Mouse (Mus musculus): ENCODE measurements around the gene Tnk2. TPM values are rescaled to one million over a fixed set of nuclear protein-coding genes. Genes with fewer than 3 reads are reported as not detected.
A peak's percentile ranks its signal among the peaks of the same experiment; 100 is the strongest.

The Tnk2 gene
- polyA plus RNA-seq, 1 experiment from 2014 or later, result 12.0 TPM

DNA sequence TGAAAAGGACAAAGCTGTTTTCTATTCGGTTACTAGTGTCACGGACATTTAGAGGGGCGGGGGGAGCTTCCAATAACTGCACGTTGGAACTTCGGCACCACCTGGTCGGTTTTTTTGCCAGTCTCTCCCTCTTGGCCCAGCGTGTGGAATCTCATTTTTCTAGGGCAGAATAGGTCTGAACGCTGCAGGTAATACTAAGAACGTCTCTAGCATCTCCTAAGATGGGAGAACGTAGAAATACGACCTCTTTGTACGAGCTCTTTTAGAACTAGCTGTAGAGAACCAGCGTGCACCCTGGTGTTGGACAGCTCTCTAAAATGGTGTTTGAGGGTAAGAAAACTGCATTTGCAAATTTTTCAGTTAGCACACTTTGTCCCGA lies 34.3 kb upstream of the Tnk2 start:
- Histone ChIP-seq H3K4me3 (replicated peaks) (peak overlapping the region; percentile 81), H3K4me2 (peak overlapping the region; percentile 78), H3K36me3 (peaks cover 4% of the 10 kb centered on the region; the same call in 1 of the 2 replicates), H3K27ac (peak overlapping the region; percentile 93), H3K9me3 (no peaks in the 10 kb centered on the region), H3K9ac (replicated peaks) (peak overlapping the region; percentile 78), H3K4me1 (replicated peaks) (peaks cover 12% of the 10 kb centered on the region), H3K27me3 (no peaks in the 10 kb centered on the region)
- no peak for ATAC-seq (ENCODE audit: insufficient number of reproducible peaks, insufficient read depth, low FRiP score, low TSS enrichment, low read depth)
- under 1% methylated on average over 14 of the region's 14 CpGs for WGBS

DNA sequence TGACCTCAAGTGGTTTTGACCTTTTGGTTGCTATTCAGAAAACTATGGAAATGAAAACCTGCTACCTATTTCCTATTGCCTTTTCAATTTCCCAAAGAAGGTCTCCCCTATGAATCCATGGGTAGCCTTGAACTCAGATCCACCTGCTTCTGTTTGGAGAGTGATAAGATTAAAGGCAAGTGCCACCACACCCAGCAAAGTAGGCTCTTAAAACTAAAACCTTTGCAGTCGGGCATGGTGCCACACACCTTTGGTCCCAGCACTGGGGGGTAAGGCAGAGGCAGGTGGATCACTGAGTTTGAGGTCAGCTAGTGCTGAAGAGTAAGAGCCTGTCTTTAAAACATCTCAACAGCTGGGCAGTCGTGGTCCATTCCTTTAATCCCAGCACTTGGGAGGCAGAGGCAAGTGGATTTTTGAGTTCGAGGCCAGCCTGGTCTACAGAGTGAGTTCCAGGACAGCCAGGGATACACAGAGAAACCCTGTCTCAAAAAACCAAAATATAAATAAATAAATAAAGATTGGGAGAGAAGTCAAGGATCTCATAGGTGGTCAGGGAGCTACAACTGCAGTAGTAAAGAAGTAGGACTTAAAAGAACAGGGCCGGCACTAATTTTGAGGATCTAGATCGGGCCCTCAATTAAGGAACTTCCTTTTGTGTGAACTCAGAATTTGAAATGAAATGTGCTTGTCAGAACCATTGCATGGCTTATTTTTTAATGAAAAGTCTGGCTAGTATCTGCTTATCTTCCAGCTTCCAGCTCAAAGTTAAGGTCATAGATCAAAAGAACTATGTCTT lies 33.0 kb upstream of the Tnk2 start:
- H3K4me1 ChIP-seq (replicated peaks), result peaks cover 12% of the 10 kb centered on the region
- peaks cover 16% of the 10 kb centered on the region for H3K36me3 ChIP-seq
- no peak overlapping the region for H3K27ac ChIP-seq
- ATAC-seq (ENCODE audit: insufficient number of reproducible peaks, insufficient read depth, low FRiP score, low TSS enrichment, low read depth), result no peak
- WGBS, result 79% methylated on average over 5 of the region's 5 CpGs
- H3K4me3 ChIP-seq (replicated peaks), result 0 out of 2 replicates have a peak overlapping the region, but pooled peaks have one; percentile 81
- no peaks in the 10 kb centered on the region for H3K27me3 ChIP-seq
- H3K9ac ChIP-seq (replicated peaks), result no peak overlapping the region
- H3K9me3 ChIP-seq, result no peaks in the 10 kb centered on the region
- peak overlapping the region; percentile 78 for H3K4me2 ChIP-seq

GRCm38 (mm10) chr16:32612052-32612451 lies 31.6 kb upstream of the Tnk2 start:
- Histone ChIP-seq H3K9ac (replicated peaks) (no peak overlapping the region), H3K4me1 (replicated peaks) (peaks cover 12% of the 10 kb centered on the region), H3K4me2 (no peak overlapping the region), H3K4me3 (replicated peaks) (no peak overlapping the region), H3K9me3 (no peaks in the 10 kb centered on the region), H3K36me3 (peaks cover 27% of the 10 kb centered on the region), H3K27ac (no peak overlapping the region), H3K27me3 (no peaks in the 10 kb centered on the region)
- WGBS, result 88% methylated on average over 1 of the region's 1 CpGs
- ATAC-seq (ENCODE audit: insufficient number of reproducible peaks, insufficient read depth, low FRiP score, low TSS enrichment, low read depth), result no peak

DNA sequence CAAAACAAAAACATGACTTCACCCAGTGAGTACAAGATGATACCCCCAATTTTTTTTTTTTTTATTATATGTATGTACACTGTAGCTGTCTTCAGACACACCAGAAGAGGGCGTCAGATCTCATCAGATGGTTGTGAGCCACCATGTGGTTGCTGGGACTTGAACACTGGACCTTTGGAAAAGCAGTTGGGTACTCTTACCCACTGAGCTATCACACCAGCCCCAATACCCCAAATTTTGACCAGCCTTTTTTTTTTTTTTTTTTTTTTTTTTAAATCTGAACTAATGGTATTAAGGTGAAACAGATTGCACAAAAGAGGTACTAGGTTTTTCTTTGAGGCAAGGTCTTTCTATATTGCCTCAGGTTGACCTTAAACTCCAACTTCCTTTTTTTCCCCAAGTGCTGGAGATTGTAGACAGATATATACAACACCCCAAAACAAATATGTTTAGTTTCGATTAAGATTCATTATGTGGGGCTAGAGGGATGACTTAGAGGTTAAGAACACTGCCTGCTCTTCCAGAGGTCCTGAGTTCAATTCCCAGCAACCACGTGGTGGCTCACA lies 30.3 kb upstream of the Tnk2 start:
- H3K27ac ChIP-seq, result no peak overlapping the region
- H3K9ac ChIP-seq (replicated peaks), result no peak overlapping the region
- no peaks in the 10 kb centered on the region for H3K27me3 ChIP-seq
- WGBS, result 85% methylated on average over 3 of the region's 3 CpGs
- no peak for ATAC-seq (ENCODE audit: insufficient number of reproducible peaks, insufficient read depth, low FRiP score, low TSS enrichment, low read depth)
- H3K9me3 ChIP-seq, result no peaks in the 10 kb centered on the region
- peaks cover 12% of the 10 kb centered on the region for H3K4me1 ChIP-seq (replicated peaks)
- H3K36me3 ChIP-seq, result peaks cover 37% of the 10 kb centered on the region
- no peak overlapping the region for H3K4me2 ChIP-seq
- no peak overlapping the region for H3K4me3 ChIP-seq (replicated peaks)

- Histone ChIP-seq H3K4me1 (replicated peaks) (peaks cover 12% of the 10 kb centered on the region), H3K9ac (replicated peaks) (no peak overlapping the region), H3K27ac (no peak overlapping the region), H3K36me3 (peaks cover 44% of the 10 kb centered on the region), H3K4me2 (no peak overlapping the region), H3K4me3 (replicated peaks) (no peak overlapping the region), H3K9me3 (no peaks in the 10 kb centered on the region), H3K27me3 (no peaks in the 10 kb centered on the region)
- ATAC-seq (ENCODE audit: insufficient number of reproducible peaks, insufficient read depth, low FRiP score, low TSS enrichment, low read depth), result no peak
- 67% methylated on average over 4 of the region's 4 CpGs for WGBS
These were observed 29.6 kb upstream of the Tnk2 start for GRCm38 (mm10) chr16:32614047-32614446.

- H3K27ac ChIP-seq, result no peak overlapping the region
- peaks cover 86% of the 10 kb centered on the region for H3K36me3 ChIP-seq
- H3K4me1 ChIP-seq (replicated peaks), result no peaks in the 10 kb centered on the region
- H3K9me3 ChIP-seq, result no peaks in the 10 kb centered on the region
- no peak overlapping the region for H3K9ac ChIP-seq (replicated peaks)
- 96% methylated on average over 1 of the region's 1 CpGs for WGBS
- H3K27me3 ChIP-seq, result no peaks in the 10 kb centered on the region
- no peak overlapping the region for H3K4me2 ChIP-seq
- ATAC-seq (ENCODE audit: insufficient number of reproducible peaks, insufficient read depth, low FRiP score, low TSS enrichment, low read depth), result no peak
- no peak overlapping the region for H3K4me3 ChIP-seq (replicated peaks)
These were observed 24.7 kb upstream of the Tnk2 start for GRCm38 (mm10) chr16:32618946-32619345.

- Histone ChIP-seq H3K9ac (replicated peaks) (no peak overlapping the region), H3K4me1 (replicated peaks) (no peaks in the 10 kb centered on the region), H3K9me3 (no peaks in the 10 kb centered on the region), H3K4me3 (replicated peaks) (no peak overlapping the region), H3K27ac (no peak overlapping the region), H3K27me3 (no peaks in the 10 kb centered on the region), H3K36me3 (peaks cover 87% of the 10 kb centered on the region), H3K4me2 (no peak overlapping the region)
- WGBS, result 91% methylated on average over 8 of the region's 8 CpGs
- no peak for ATAC-seq (ENCODE audit: insufficient number of reproducible peaks, insufficient read depth, low FRiP score, low TSS enrichment, low read depth)
These were observed 15.5 kb upstream of the Tnk2 start for GRCm38 (mm10) chr16:32628140-32628539.

DNA sequence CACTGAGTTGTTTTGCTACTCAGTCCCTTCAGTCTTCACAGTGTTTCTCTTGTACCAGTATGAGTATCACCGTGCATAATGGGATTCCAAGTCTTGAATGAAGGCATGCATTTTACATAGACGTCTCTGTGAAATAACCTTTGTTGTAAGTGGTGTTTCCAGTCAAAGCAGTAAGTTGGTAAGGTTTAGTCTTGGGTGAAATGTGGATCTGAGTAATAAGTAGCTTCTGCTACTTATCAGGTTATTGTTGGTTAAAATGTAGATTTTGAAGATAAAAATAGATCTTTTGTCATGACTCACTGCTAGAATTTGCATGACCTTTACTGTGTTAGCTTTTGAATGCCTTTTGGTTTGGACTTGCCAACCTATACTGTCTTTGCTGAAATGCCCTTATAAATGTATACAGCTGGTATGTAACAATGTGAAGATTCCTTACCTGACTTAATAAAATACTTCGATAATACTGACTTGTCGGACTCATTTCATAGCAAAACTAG lies 11.3 kb upstream of the Tnk2 start:
- Histone ChIP-seq H3K27ac (no peak overlapping the region), H3K4me3 (replicated peaks) (no peak overlapping the region)
- no peak for ATAC-seq (ENCODE audit: insufficient number of reproducible peaks, insufficient read depth, low FRiP score, low TSS enrichment, low read depth)

DNA sequence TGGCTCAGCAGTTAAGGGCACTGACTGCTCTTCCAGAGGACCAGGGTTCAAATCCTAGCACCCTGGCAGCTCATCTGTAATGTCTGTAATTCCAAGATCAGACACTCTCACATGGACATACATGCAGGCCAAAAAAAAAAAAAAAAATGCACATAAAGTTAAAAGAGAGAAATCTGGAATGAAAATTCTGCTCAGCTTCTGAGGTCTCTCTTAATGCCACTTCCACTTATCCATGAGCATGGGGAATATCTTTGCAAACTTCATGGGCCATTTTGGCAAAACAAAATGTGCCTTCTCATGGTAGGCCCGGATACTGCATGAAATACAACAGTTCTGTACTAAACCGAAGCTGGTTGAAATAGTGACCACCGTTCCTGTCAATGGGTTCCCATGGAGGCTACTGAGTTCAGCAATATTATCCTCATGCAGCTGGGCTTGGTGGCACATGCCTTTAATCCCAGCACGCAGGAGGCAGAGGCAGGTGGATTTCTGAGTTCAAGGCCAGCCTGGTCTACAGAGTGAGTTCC lies 10.1 kb upstream of the Tnk2 start:
- no peak overlapping the region for H3K4me2 ChIP-seq
- H3K9ac ChIP-seq (replicated peaks), result no peak overlapping the region
- no peak overlapping the region for H3K4me3 ChIP-seq (replicated peaks)
- no peaks in the 10 kb centered on the region for H3K27me3 ChIP-seq
- WGBS, result 90% methylated on average over 4 of the region's 4 CpGs
- 0 out of 2 replicates have a peak, but pooled peaks cover 2% of the 10 kb centered on the region for H3K4me1 ChIP-seq (replicated peaks)
- H3K27ac ChIP-seq, result no peak overlapping the region
- no peak for ATAC-seq (ENCODE audit: insufficient number of reproducible peaks, insufficient read depth, low FRiP score, low TSS enrichment, low read depth)
- no peaks in the 10 kb centered on the region for H3K9me3 ChIP-seq
- peaks cover 40% of the 10 kb centered on the region for H3K36me3 ChIP-seq

More for the DNA sequence above, 11.3 kb upstream of the Tnk2 start:
- Histone ChIP-seq H3K9me3 (no peaks in the 10 kb centered on the region), H3K27me3 (no peaks in the 10 kb centered on the region), H3K9ac (replicated peaks) (no peak overlapping the region), H3K4me2 (no peak overlapping the region), H3K36me3 (peaks cover 51% of the 10 kb centered on the region), H3K4me1 (replicated peaks) (no peaks in the 10 kb centered on the region)
- WGBS, result 96% methylated on average over 4 of the region's 4 CpGs

- H3K4me2 ChIP-seq, result no peak overlapping the region
- no peak overlapping the region for H3K9ac ChIP-seq (replicated peaks)
- 85% methylated on average over 5 of the region's 5 CpGs for WGBS
- peaks cover 34% of the 10 kb centered on the region for H3K36me3 ChIP-seq
- H3K27ac ChIP-seq, result no peak overlapping the region
- no peak overlapping the region for H3K4me3 ChIP-seq (replicated peaks)
- H3K27me3 ChIP-seq, result no peaks in the 10 kb centered on the region
- H3K4me1 ChIP-seq (replicated peaks), result 0 out of 2 replicates have a peak, but pooled peaks cover 3% of the 10 kb centered on the region
- no peak for ATAC-seq (ENCODE audit: insufficient number of reproducible peaks, insufficient read depth, low FRiP score, low TSS enrichment, low read depth)
- H3K9me3 ChIP-seq, result no peaks in the 10 kb centered on the region
These were observed 9.5 kb upstream of the Tnk2 start for GRCm38 (mm10) chr16:32634183-32634582.

DNA sequence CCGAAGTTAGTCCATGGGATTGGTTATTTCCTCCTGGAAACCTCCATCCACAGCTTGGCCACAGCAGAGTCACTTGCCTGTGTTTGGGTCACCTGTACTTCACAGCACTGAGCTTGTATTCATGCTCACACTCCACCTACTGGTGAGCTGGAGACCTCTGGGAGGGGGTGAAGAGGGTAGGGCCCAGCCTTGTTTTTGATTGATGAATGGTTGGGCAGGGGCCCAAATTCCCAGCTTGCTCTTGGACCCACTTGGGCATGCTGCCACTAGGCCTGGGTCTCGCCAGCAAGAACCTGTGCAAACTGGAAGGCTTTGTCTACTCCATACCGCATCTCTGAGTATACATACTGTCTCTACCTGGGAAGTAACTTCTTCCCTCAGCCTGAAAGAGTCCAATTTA lies 8.4 kb upstream of the Tnk2 start:
- Histone ChIP-seq H3K4me3 (replicated peaks) (no peak overlapping the region), H3K4me1 (replicated peaks) (0 out of 2 replicates have a peak, but pooled peaks cover 3% of the 10 kb centered on the region), H3K27ac (no peak overlapping the region), H3K9ac (replicated peaks) (no peak overlapping the region), H3K36me3 (peaks cover 23% of the 10 kb centered on the region), H3K4me2 (no peak overlapping the region), H3K27me3 (no peaks in the 10 kb centered on the region), H3K9me3 (no peaks in the 10 kb centered on the region)
- 82% methylated on average over 3 of the region's 3 CpGs for WGBS
- no peak for ATAC-seq (ENCODE audit: insufficient number of reproducible peaks, insufficient read depth, low FRiP score, low TSS enrichment, low read depth)

All from limb, embryonic 12.5 days (tissue).